Mouse (Mus musculus) intestine, embryonic 16.5 days (tissue): ENCODE measurements at regions not wholly inside any gene's neighbourhood (a gene's known extent, or its start where the extent isn't known, plus 50 kb on each side); places are given as distances from the start of the nearest gene placed in this dataset.

Experiments used
- ATAC-seq: fragments of 200-750 bp; cut with Nextera tagmentation; 2 replicates; pipeline ENCODE4 v1.8.0; 2017; ENCODE audit warnings: moderate TSS enrichment, moderate library complexity
- H3K27ac ChIP-seq: fragments of 300-500 bp; sonication (generic); 2 replicates; pipeline ENCODE4 v1.5.1; 2014; ENCODE audit warnings: mild to moderate bottlenecking, low read length
- H3K27me3 ChIP-seq: fragments of 300-500 bp; sonication (generic); replicated peaks from 2 replicates; pipeline ENCODE4 v1.6.1; 2014; ENCODE audit warnings: low read length, control low read depth, mixed read lengths; ENCODE audit not compliant: control insufficient read depth, insufficient read depth
- H3K36me3 ChIP-seq: fragments of 300-500 bp; sonication (generic); 2 replicates; pipeline ENCODE4 v1.6.1; 2014; ENCODE audit warnings: low read length, control low read depth; ENCODE audit not compliant: control insufficient read depth, insufficient read depth
- H3K4me1 ChIP-seq: fragments of 300-500 bp; sonication (generic); 2 replicates; pipeline ENCODE4 v1.6.1; 2014; ENCODE audit warnings: low read length, control low read depth, mixed read lengths; ENCODE audit not compliant: control insufficient read depth, insufficient read depth
- H3K4me2 ChIP-seq: fragments of 300-500 bp; sonication (generic); 2 replicates; pipeline ENCODE4 v1.6.1; 2014; ENCODE audit warnings: low read depth, low read length, control low read depth
- H3K4me3 ChIP-seq: fragments of 300-500 bp; sonication (generic); 2 replicates; pipeline ENCODE4 v1.5.1; 2014; ENCODE audit warnings: mild to moderate bottlenecking, low read length
- H3K9ac ChIP-seq: fragments of 300-500 bp; sonication (generic); 2 replicates; pipeline ENCODE4 v1.6.1; 2014; ENCODE audit warnings: low read depth, low read length
- H3K9me3 ChIP-seq: fragments of 300-500 bp; sonication (generic); 2 replicates; pipeline ENCODE4 v1.6.1; 2016; ENCODE audit warnings: low read length, control low read depth; ENCODE audit not compliant: control insufficient read depth
- WGBS: fragments of 180-500 bp; shearing (Covaris S2); extraction: QIAGEN DNeasy Blood & Tissue Kit; methylation state at CpG from one replicate; pipeline ENCODE4 v1.1.7; 2014; 5-methylcytosine and 5-hydroxymethylcytosine counted together

DNA sequence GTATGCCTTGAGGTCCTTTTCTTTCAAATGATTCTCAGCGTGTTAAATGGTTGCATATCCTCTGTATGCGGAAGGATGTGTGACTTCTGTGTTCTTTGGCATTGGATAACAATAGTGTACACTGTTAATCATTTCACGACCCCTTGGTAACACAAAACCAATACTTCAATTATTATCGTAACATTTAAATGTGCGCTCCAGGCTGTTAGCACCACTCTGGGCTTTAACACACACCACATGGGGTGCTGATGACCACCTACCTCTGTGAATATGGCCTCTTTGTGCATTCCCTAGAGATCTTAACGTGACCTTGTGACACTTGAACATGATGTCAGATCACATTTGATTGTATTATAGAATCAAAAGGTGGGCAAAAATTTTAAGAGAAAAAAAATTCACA is 80.2 kb upstream of the Csnka2ip start:
- no peak overlapping the region for H3K4me3 ChIP-seq
- WGBS: 88% methylated on average over 6 of the region's 6 CpGs
- H3K4me2 ChIP-seq: no peak overlapping the region

GRCm38 (mm10) chr16:64681902-64682301 is 79.7 kb upstream of the Csnka2ip start:
- Histone ChIP-seq H3K36me3 (no peaks in the 10 kb centered on the region), H3K9me3 (no peaks in the 10 kb centered on the region), H3K4me1 (0 out of 2 replicates have a peak, but pooled peaks cover 2% of the 10 kb centered on the region), H3K27ac (no peak overlapping the region), H3K4me3 (no peak overlapping the region), H3K27me3 (no peaks in the 10 kb centered on the region), H3K4me2 (no peak overlapping the region), H3K9ac (no peak overlapping the region)
- 85% methylated on average over 6 of the region's 6 CpGs for WGBS
- ATAC-seq: no peak

More for the DNA sequence above, 80.2 kb upstream of the Csnka2ip start:
- Histone ChIP-seq H3K36me3 (no peaks in the 10 kb centered on the region), H3K27me3 (no peaks in the 10 kb centered on the region), H3K9ac (no peak overlapping the region), H3K27ac (no peak overlapping the region), H3K9me3 (no peaks in the 10 kb centered on the region), H3K4me1 (0 out of 2 replicates have a peak, but pooled peaks cover 2% of the 10 kb centered on the region)
- ATAC-seq: no peak

GRCm38 (mm10) chr16:64680843-64681242 is 78.6 kb upstream of the Csnka2ip start:
- Histone ChIP-seq H3K9me3 (no peaks in the 10 kb centered on the region), H3K27ac (no peak overlapping the region), H3K4me1 (0 out of 2 replicates have a peak, but pooled peaks cover 2% of the 10 kb centered on the region), H3K9ac (no peak overlapping the region), H3K4me3 (no peak overlapping the region), H3K36me3 (no peaks in the 10 kb centered on the region), H3K4me2 (no peak overlapping the region), H3K27me3 (no peaks in the 10 kb centered on the region)
- WGBS: 85% methylated on average over 4 of the region's 4 CpGs
- ATAC-seq: no peak

DNA sequence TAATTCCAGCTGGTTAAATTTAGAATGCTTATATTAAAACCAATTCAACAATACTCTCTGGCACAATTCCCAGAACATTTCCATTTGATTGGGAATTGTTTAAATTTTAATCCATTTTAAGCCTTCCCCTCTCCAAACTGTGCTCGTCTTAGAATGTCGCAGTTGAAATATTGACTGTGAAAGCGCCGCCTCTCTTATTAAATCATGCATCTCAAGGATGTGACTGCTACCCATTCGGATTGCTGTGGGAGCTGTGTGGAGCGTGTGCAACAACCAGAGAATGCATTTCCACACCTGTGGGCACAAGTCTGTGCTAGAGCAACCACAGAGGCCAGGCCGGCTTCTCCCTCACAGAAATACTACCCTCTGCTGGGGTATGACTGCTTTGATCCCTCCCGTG is 75.1 kb upstream of the Csnka2ip start:
- H3K9ac ChIP-seq: no peak overlapping the region
- no peaks in the 10 kb centered on the region for H3K36me3 ChIP-seq
- no peaks in the 10 kb centered on the region for H3K27me3 ChIP-seq
- peak; percentile 59 for ATAC-seq
- H3K4me3 ChIP-seq: no peak overlapping the region
- H3K9me3 ChIP-seq: no peaks in the 10 kb centered on the region
- H3K4me1 ChIP-seq: 0 out of 2 replicates have a peak, but pooled peaks cover 2% of the 10 kb centered on the region
- H3K4me2 ChIP-seq: no peak overlapping the region
- no peak overlapping the region for H3K27ac ChIP-seq
- WGBS: 50% methylated on average over 8 of the region's 8 CpGs

- H3K27me3 ChIP-seq: no peaks in the 10 kb centered on the region
- H3K4me1 ChIP-seq: 0 out of 2 replicates have a peak, but pooled peaks cover 2% of the 10 kb centered on the region
- WGBS: 55% methylated on average over 3 of the region's 3 CpGs
- no peak overlapping the region for H3K27ac ChIP-seq
- no peak overlapping the region for H3K4me3 ChIP-seq
- H3K9me3 ChIP-seq: no peaks in the 10 kb centered on the region
- no peak overlapping the region for H3K9ac ChIP-seq
- peak; percentile 18; the same call in 1 of the 2 replicates for ATAC-seq
- no peak overlapping the region for H3K4me2 ChIP-seq
- no peaks in the 10 kb centered on the region for H3K36me3 ChIP-seq
These were observed 74.7 kb upstream of the Csnka2ip start for GRCm38 (mm10) chr16:64676865-64677264.

DNA sequence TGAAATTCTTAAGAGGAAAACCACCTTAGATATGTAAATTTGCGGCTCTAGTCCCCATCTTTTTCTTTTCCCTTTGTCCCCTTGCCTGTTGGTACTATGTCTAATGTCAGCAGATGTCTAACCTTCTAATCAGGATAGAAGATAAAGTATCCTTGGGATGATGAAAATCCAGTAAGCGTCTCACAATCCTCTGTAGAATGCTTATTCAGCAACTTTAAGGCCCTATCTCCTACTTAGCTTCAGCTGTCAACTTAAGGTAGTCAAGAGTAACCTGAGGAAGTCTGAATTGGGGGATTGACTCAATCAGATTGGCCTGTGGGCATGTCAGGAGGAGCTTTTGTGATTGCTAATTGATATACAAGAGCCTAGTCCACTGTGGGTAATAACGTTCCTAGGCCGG is 64.7 kb upstream of the Csnka2ip start:
- Histone ChIP-seq H3K4me1 (no peaks in the 10 kb centered on the region), H3K4me3 (no peak overlapping the region), H3K9me3 (no peaks in the 10 kb centered on the region), H3K4me2 (no peak overlapping the region), H3K27ac (no peak overlapping the region), H3K9ac (no peak overlapping the region), H3K36me3 (no peaks in the 10 kb centered on the region), H3K27me3 (no peaks in the 10 kb centered on the region)
- no peak for ATAC-seq
- WGBS: 94% methylated on average over 4 of the region's 4 CpGs
